Mouse (Mus musculus): ENCODE results near the gene Lmntd1. TPM values are rescaled to one million over a fixed set of nuclear protein-coding genes. Genes with fewer than 3 reads are reported as not detected.

Lmntd1 gene
- polyA plus RNA-seq, 1 experiment from 2014 or later, result 1.1 TPM

DNA sequence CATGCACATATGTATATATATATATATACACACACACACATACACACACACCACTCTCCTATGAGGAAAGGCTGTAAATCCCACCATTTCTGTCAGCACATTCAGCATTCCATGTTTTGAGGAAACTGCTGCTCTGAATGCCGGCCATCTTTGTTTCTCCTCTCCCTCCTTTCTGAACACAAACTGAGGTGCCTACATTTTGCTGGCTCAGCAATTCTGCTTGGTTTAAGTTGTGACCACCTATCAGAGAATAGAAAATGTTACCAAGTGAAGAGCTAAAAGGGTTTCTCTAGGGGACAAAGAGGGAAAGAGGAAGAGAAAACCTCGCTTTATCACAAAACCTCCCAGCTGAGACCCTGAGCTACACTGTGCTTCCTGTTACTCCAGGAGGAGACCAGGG is 20.3 kb upstream of the Lmntd1 start:
- Histone ChIP-seq H3K4me3 (no peak overlapping the region), H3K9me3 (no peaks in the 10 kb centered on the region), H3K36me3 (no peaks in the 10 kb centered on the region), H3K4me1 (replicated peaks) (no peaks in the 10 kb centered on the region), H3K27ac (replicated peaks) (no peak overlapping the region), H3K4me2 (no peak overlapping the region), H3K27me3 (no peaks in the 10 kb centered on the region), H3K9ac (no peak overlapping the region)
- WGBS, result 85% methylated on average over 2 of the region's 2 CpGs
- ATAC-seq (ENCODE audit: low FRiP score, low read depth), result no peak

DNA sequence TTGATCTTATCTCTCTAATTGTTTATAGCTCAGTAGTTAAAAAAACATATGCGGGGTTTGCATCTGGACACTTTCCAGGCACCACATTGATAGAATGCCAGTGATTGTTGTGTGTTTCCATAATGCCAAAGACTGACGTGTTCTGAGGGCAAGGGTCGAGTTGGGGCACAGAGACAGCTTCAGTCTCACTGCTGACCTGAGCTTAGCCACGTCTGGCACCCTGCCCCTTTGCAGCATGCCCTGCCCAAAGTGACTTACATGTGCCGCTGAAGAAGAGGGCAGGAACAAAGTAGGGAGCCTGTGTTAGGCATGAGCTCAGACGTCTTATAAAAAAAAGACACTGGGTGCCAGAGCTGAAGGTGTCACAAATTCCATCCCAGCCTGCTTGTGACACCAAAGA is 16.1 kb upstream of the Lmntd1 start:
- Histone ChIP-seq H3K4me2 (no peak overlapping the region), H3K36me3 (no peaks in the 10 kb centered on the region), H3K9me3 (no peaks in the 10 kb centered on the region), H3K4me1 (replicated peaks) (peaks cover 9% of the 10 kb centered on the region; the same call in 1 of the 2 replicates), H3K27me3 (no peaks in the 10 kb centered on the region), H3K4me3 (no peak overlapping the region), H3K9ac (no peak overlapping the region), H3K27ac (replicated peaks) (no peak overlapping the region)
- no peak for ATAC-seq (ENCODE audit: low FRiP score, low read depth)
- WGBS, result 52% methylated on average over 6 of the region's 6 CpGs

DNA sequence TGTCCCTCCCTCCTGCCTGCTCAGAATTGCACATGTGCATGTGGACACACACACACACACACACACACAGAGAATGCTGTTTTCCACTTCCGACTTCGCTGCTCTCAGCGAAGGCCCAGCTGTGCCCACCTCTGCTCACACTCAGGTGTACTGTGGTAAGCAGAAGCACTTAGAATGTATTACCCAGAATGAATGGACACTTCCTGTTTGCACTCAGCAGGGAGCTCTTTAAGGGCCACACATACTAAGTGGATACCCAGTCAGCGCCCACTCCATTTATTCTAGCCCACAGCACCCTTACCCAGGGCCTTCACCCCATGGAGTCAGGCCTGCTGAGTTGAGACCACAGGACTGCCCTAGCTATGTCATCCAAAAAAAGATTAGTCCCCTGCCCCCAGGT is 9.0 kb upstream of the Lmntd1 start:
- Histone ChIP-seq H3K4me1 (replicated peaks) (0 out of 2 replicates have a peak, but pooled peaks cover 2% of the 10 kb centered on the region), H3K9me3 (no peaks in the 10 kb centered on the region), H3K9ac (no peak overlapping the region), H3K4me3 (no peak overlapping the region), H3K27ac (replicated peaks) (no peak overlapping the region), H3K27me3 (no peaks in the 10 kb centered on the region), H3K4me2 (no peak overlapping the region), H3K36me3 (no peaks in the 10 kb centered on the region)
- ATAC-seq (ENCODE audit: low FRiP score, low read depth), result no peak
- WGBS, result 91% methylated on average over 4 of the region's 4 CpGs

DNA sequence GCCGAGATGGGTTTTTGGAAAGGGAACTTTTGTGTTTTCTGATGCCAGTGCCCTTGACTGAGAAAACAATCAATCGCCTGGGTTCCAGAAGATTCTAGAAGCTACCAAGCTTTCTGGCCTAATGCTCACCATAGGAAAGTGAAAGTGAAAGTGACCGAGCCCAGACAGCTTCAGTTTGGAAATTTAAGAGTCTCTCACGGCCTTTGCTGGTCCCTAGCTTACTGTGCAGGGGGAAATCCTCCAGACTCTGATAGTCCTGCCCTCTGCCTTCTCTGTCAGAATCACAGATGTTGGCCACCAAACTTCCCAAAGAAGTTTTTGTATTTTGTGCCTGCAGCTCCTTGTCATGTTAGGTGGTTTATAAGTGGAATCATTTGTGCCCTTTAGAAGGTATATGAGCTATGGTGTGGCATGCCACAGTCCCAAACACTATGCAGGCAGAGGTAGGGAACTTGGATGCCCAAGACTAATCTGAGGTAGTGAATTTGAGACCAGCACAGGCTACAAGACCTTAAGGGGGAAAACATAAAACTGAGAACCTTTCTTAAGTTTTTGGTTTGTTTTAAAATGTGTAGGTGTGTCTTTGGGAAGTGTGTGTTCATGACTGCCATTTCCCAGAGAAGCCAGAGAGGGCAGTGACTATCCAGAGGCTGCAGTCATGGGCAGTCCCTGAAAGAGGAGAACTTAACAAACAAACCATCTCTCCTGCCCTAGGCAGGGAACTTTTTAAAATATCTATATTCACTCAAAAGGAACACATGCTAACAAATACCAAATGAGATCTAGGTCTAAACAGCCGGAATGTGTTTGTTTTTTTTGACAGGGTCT is 2.5 kb upstream of the Lmntd1 start:
- no peak for ATAC-seq (ENCODE audit: low FRiP score, low read depth)
- Histone ChIP-seq H3K36me3 (no peaks in the 10 kb centered on the region), H3K4me1 (replicated peaks) (no peaks in the 10 kb centered on the region), H3K9me3 (no peaks in the 10 kb centered on the region), H3K27ac (replicated peaks) (no peak overlapping the region), H3K4me3 (no peak overlapping the region), H3K9ac (no peak overlapping the region), H3K27me3 (no peaks in the 10 kb centered on the region), H3K4me2 (no peak overlapping the region)
- WGBS, result 93% methylated on average over 5 of the region's 5 CpGs

DNA sequence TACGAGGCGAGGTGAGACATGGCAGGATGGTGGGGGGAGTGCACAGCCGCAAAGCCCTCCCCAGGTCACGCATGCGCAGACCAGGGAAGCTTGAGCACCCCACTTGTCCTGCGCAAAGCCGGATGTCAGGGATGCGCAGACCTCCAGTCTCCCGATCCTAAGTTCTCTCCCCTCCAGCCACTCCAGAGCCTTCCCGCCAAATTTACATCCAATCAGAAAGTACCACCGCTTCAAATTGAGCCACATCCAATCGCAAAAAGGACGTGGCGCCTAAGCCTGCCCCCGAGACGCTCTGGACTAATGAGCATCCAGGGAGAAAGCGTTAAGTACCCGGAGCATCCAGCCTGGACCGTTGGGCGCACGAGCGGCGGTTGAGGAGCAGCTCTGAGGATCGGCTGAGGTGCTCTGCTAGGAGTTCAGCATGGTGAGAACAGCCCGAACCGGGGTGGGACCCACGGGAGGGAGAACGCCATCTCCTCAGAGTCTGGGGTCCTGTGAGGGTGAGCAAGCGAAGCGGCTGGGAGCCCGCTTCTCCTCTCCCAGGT is 1.6 kb upstream of the Lmntd1 start, which contains the start of gene Tuba3b:
Gene Tuba3b, plus strand, starts transcription at position 92 of the 545 bp plus-strand sequence.
- H3K9me3 ChIP-seq, result no peaks in the 10 kb centered on the region
- no peaks in the 10 kb centered on the region for H3K27me3 ChIP-seq
- no peak within 1 kb of the TSS for H3K9ac ChIP-seq
- no peaks in the 10 kb centered on the region for H3K36me3 ChIP-seq
- no peak within 1 kb of the TSS for H3K4me3 ChIP-seq
- WGBS, result 97% methylated on average over 31 of the region's 31 CpGs
- no peak for ATAC-seq (ENCODE audit: low FRiP score, low read depth)
- H3K27ac ChIP-seq (replicated peaks), result no peak within 1 kb of the TSS
- no peak within 1 kb of the TSS for H3K4me2 ChIP-seq
- H3K4me1 ChIP-seq (replicated peaks), result no peaks in the 10 kb centered on the region

DNA sequence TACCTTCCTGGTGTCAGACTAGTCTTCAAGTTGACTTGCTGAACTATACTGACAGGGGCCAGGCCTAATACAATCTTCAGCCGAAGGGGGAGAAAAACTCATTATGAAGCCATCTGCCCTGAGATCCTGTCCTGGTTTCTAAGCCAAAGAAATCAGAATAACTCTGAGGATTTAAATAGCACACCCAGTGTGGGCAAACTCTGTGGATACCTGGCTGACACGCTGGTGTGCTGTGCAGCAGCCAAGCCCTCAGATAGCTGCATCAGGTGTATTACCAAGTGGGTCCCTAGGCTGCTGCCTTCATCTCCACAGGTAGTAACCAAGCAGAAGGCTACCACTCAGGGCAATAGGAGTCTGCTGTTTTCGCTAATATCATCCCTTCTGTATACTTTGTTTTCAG is 1.5 kb downstream of the Lmntd1 start:
- no peaks in the 10 kb centered on the region for H3K36me3 ChIP-seq
- H3K9ac ChIP-seq, result no peak overlapping the region
- no peak overlapping the region for H3K27ac ChIP-seq (replicated peaks)
- no peak for ATAC-seq (ENCODE audit: low FRiP score, low read depth)
- H3K4me2 ChIP-seq, result no peak overlapping the region
- no peaks in the 10 kb centered on the region for H3K27me3 ChIP-seq
- no peak overlapping the region for H3K4me3 ChIP-seq
- no peaks in the 10 kb centered on the region for H3K9me3 ChIP-seq
- 80% methylated on average over 3 of the region's 3 CpGs for whole genome bisulfite sequencing
- no peaks in the 10 kb centered on the region for H3K4me1 ChIP-seq (replicated peaks)

DNA sequence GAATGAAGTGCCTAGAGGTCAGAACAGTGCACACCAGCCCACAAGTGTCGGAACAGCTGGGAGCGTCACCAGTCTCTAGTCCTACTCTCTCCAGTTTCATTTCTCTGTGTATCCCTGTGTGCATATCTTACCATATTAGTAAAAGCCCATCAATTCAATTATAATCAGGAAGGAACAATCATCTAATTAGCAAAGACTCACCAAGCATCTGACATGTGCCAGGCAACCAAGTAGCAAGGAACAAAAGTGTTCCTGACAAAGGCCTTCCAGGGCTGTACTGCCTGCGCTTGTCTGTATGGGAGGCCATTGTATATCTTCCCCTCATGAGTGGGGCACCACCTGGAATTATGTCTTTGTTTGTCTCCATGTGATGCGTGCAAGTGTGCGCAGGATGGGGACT is 3.2 kb downstream of the Lmntd1 start:
- no peaks in the 10 kb centered on the region for H3K36me3 ChIP-seq
- no peak for ATAC-seq (ENCODE audit: low FRiP score, low read depth)
- no peak overlapping the region for H3K4me3 ChIP-seq
- H3K27me3 ChIP-seq, result no peaks in the 10 kb centered on the region
- H3K9ac ChIP-seq, result no peak overlapping the region
- 71% methylated on average over 5 of the region's 5 CpGs for WGBS
- no peaks in the 10 kb centered on the region for H3K4me1 ChIP-seq (replicated peaks)
- no peak overlapping the region for H3K27ac ChIP-seq (replicated peaks)
- H3K4me2 ChIP-seq, result no peak overlapping the region
- no peaks in the 10 kb centered on the region for H3K9me3 ChIP-seq

DNA sequence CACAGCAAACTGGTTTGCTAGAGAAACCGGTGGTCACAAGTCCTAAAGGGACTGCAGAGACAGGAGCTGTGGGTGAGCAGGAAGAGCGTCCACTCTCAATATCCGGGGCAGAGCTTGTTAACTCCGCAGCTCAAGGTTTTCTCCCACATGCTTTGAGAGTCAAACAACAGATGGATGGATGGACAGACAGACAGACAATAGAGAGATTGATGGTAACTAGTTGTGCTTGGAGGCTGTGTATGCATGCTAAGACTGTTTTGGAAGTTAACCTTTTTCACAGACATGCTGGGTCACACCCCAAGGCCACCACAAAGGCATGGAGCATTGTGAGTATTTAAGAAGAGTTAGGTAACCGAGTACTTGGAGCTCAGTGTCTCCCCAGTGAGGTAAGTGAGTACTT is 5.4 kb downstream of the Lmntd1 start:
- 89% methylated on average over 5 of the region's 5 CpGs for WGBS
- ATAC-seq (ENCODE audit: low FRiP score, low read depth), result no peak
- no peaks in the 10 kb centered on the region for H3K36me3 ChIP-seq
- no peak overlapping the region for H3K4me3 ChIP-seq
- H3K4me1 ChIP-seq (replicated peaks), result 0 out of 2 replicates have a peak, but pooled peaks cover 4% of the 10 kb centered on the region
- no peaks in the 10 kb centered on the region for H3K27me3 ChIP-seq
- no peak overlapping the region for H3K4me2 ChIP-seq
- H3K9me3 ChIP-seq, result no peaks in the 10 kb centered on the region
- H3K27ac ChIP-seq (replicated peaks), result no peak overlapping the region
- no peak overlapping the region for H3K9ac ChIP-seq

DNA sequence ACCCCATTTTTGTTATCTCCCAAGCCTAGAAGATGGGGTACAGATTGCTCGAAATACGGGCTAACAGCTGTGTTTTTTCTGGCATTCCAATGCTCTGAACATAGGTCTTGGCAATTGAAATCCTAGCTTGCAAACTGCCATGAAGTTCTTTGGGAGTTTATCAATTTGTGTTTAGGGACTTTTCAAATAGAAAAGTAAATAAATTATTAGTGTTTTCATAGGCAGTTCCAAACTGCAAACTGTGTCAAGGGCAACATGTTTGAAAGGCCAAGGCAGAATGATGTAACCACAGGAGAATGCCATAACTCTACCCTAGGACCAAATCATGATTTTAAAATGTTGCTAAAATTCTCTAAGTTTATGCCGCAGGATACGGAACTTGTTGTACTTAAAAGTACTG is 6.4 kb downstream of the Lmntd1 start:
- Histone ChIP-seq H3K4me3 (no peak overlapping the region), H3K27ac (replicated peaks) (no peak overlapping the region), H3K9ac (no peak overlapping the region), H3K4me2 (no peak overlapping the region), H3K9me3 (no peaks in the 10 kb centered on the region), H3K27me3 (no peaks in the 10 kb centered on the region), H3K4me1 (replicated peaks) (0 out of 2 replicates have a peak, but pooled peaks cover 4% of the 10 kb centered on the region), H3K36me3 (no peaks in the 10 kb centered on the region)
- no peak for ATAC-seq (ENCODE audit: low FRiP score, low read depth)
- WGBS, result 91% methylated on average over 4 of the region's 4 CpGs

DNA sequence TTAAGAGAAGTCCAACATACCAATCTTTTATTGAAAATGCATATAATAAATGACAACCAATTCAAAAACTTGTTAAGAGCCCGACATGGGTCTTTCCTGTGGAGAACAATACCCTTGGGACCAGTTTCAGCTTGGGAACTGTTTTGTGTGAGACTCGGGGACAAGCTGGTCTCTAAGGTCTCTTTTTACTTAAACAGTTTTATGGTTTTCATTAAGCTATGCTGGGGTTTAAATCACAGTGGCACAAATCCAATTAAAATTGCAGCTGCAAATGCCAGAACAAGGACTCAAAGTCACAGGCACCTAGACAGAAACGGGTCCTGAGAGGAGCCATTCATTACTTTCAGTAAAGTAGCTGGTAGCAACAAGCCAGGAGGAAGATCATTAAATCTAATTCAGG is 8.9 kb downstream of the Lmntd1 start:
- no peak for ATAC-seq (ENCODE audit: low FRiP score, low read depth)
- peak overlapping the region; percentile 56 for H3K27ac ChIP-seq (replicated peaks)
- H3K4me3 ChIP-seq, result no peak overlapping the region
- no peak overlapping the region for H3K4me2 ChIP-seq
- H3K4me1 ChIP-seq (replicated peaks), result 0 out of 2 replicates have a peak, but pooled peaks cover 4% of the 10 kb centered on the region
- H3K9ac ChIP-seq, result no peak overlapping the region
- H3K9me3 ChIP-seq, result no peaks in the 10 kb centered on the region
- no peaks in the 10 kb centered on the region for H3K36me3 ChIP-seq
- H3K27me3 ChIP-seq, result no peaks in the 10 kb centered on the region
- WGBS, result 27% methylated on average over 3 of the region's 3 CpGs

DNA sequence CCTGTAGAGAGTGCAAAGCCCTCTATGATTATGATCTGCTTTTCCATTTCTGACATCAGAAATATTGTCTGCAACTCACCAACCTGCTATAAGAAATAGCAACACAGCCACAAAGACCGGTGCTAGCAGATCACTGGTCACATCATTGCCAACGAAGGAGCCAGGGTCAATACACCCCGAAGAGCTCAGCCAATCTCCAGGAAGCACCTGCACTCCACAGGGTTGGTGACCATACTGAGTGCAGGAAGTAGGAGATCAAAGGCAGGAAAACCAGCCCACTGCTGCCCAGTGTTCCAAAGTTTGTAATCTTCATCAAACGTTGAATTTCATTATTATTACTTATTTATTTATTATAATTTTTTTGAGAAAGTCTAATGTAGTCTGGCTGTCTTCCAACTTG is 9.5 kb downstream of the Lmntd1 start:
- 78% methylated on average over 4 of the region's 4 CpGs for WGBS
- ATAC-seq (ENCODE audit: low FRiP score, low read depth), result no peak
- H3K27ac ChIP-seq (replicated peaks), result no peak overlapping the region

DNA sequence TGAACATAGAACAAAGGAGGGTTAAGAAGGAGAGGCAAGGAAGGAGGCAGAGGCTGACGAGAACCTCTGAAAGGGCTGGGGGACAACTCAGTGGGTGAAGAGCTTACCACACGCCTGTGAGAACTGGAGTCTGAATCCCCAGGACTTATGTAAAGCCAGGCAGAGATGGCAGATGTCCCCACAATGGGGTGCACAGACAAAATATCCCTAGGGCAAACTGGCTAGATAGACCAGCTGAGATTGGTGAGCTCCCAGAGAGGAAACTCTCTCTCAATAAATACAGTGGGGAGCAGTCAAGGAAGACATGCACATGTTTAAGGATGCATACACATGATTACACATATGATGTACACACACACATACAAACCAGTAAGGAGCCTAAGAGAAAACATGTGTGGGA is 10.0 kb downstream of the Lmntd1 start:
- ATAC-seq (ENCODE audit: low FRiP score, low read depth), result no peak
- no peak overlapping the region for H3K4me2 ChIP-seq
- WGBS, result 22% methylated on average over 2 of the region's 2 CpGs
- no peak overlapping the region for H3K4me3 ChIP-seq
- 0 out of 2 replicates have a peak, but pooled peaks cover 4% of the 10 kb centered on the region for H3K4me1 ChIP-seq (replicated peaks)
- no peaks in the 10 kb centered on the region for H3K27me3 ChIP-seq
- H3K36me3 ChIP-seq, result no peaks in the 10 kb centered on the region
- no peak overlapping the region for H3K27ac ChIP-seq (replicated peaks)
- no peak overlapping the region for H3K9ac ChIP-seq
- H3K9me3 ChIP-seq, result no peaks in the 10 kb centered on the region

More for the DNA sequence above, 9.5 kb downstream of the Lmntd1 start:
- Histone ChIP-seq H3K9ac (no peak overlapping the region), H3K4me1 (replicated peaks) (0 out of 2 replicates have a peak, but pooled peaks cover 4% of the 10 kb centered on the region), H3K4me3 (no peak overlapping the region), H3K4me2 (no peak overlapping the region), H3K27me3 (no peaks in the 10 kb centered on the region), H3K9me3 (no peaks in the 10 kb centered on the region), H3K36me3 (no peaks in the 10 kb centered on the region)

All from hindbrain, embryonic 15.5 days (tissue).